Mouse (Mus musculus) midbrain, embryonic 13.5 days (tissue): ENCODE data around the gene Ccn6. TPM values are rescaled to one million over a fixed set of nuclear protein-coding genes. Genes with fewer than 3 reads are reported as not detected.
"Not testable (repeated sequence)": the region's sequence is repeated elsewhere in the genome, so short reads cannot be mapped to it uniquely, and the experiment has no call there.

Source experiments
- ATAC-seq: fragments of 200-750 bp; cut with Nextera tagmentation; 2 replicates; pipeline ENCODE4 v1.8.0; 2017; ENCODE audit warnings: mild to moderate bottlenecking, moderate TSS enrichment, moderate library complexity
- H3K27ac ChIP-seq: fragments of 300-500 bp; sonication (generic); 2 replicates; pipeline ENCODE4 v1.5.1; 2015; ENCODE audit warnings: inconsistent platforms, mild to moderate bottlenecking, moderate library complexity
- H3K27me3 ChIP-seq: fragments of 300-500 bp; sonication (generic); 2 replicates; pipeline ENCODE4 v1.6.1; 2015; ENCODE audit warnings: mild to moderate bottlenecking, inconsistent platforms
- H3K36me3 ChIP-seq: fragments of 300-500 bp; sonication (generic); 2 replicates; pipeline ENCODE4 v1.6.1; 2015; ENCODE audit warnings: mild to moderate bottlenecking, inconsistent platforms
- H3K4me1 ChIP-seq: fragments of 300-500 bp; sonication (generic); replicated peaks from 2 replicates; pipeline ENCODE4 v1.6.1; 2015; ENCODE audit warnings: inconsistent platforms
- H3K4me2 ChIP-seq: fragments of 300-500 bp; sonication (generic); replicated peaks from 2 replicates; pipeline ENCODE4 v1.6.1; 2015; ENCODE audit warnings: moderate library complexity, mild to moderate bottlenecking, inconsistent platforms
- H3K4me3 ChIP-seq: fragments of 300-500 bp; sonication (generic); replicated peaks from 2 replicates; pipeline ENCODE4 v1.5.1; 2015; ENCODE audit warnings: mild to moderate bottlenecking, inconsistent platforms
- H3K9ac ChIP-seq: fragments of 300-500 bp; sonication (generic); replicated peaks from 2 replicates; pipeline ENCODE4 v1.6.1; 2015; ENCODE audit warnings: mild to moderate bottlenecking, inconsistent platforms
- H3K9me3 ChIP-seq: fragments of 300-500 bp; sonication (generic); 2 replicates; pipeline ENCODE4 v1.6.1; 2016; ENCODE audit warnings: mild to moderate bottlenecking, inconsistent platforms
- WGBS: fragments of 180-500 bp; shearing (Covaris S2); methylation state at CpG from one replicate; pipeline ENCODE4 v1.1.7; 2015; 5-methylcytosine and 5-hydroxymethylcytosine counted together
- polyA plus RNA-seq: library from polyadenylated mRNA; unstranded; fragments of >200 nt; fragmentation: Nextera tagmentation; extraction: Ambion mirVana; gene quantifications from 2 replicates; pipeline ENCODE4 v1.2.1, GENCODE M21; 2015

The Ccn6 gene
- 0.32 and 0.53 TPM in 2 replicates for polyA plus RNA-seq

GRCm38 (mm10) chr10:39163694-39164093 is at the start of gene Ccn6:
Gene Ccn6 (minus strand): TSS chr10:39163794.
- no peaks in the 10 kb centered on the region for H3K9me3 ChIP-seq
- no peak for ATAC-seq
- H3K4me3 ChIP-seq = no peak within 1 kb of the TSS
- H3K36me3 ChIP-seq = no peaks in the 10 kb centered on the region
- 88% methylated on average over 10 of the region's 10 CpGs for WGBS
- no peak within 1 kb of the TSS for H3K27ac ChIP-seq
- peaks cover 2% of the 10 kb centered on the region; the same call in 1 of the 2 replicates for H3K27me3 ChIP-seq
- no peak within 1 kb of the TSS for H3K4me2 ChIP-seq
- peaks cover 26% of the 10 kb centered on the region for H3K4me1 ChIP-seq
- H3K9ac ChIP-seq = no peak within 1 kb of the TSS

GRCm38 (mm10) chr10:39210031-39210430 is 46.4 kb upstream of the Ccn6 start:
- Histone ChIP-seq H3K4me1 (peaks cover 22% of the 10 kb centered on the region), H3K4me2 (no peak overlapping the region), H3K27ac (peak overlapping the region; percentile 88), H3K9ac (no peak overlapping the region), H3K9me3 (no peaks in the 10 kb centered on the region; the same call in 1 of the 2 replicates), H3K36me3 (no peaks in the 10 kb centered on the region), H3K27me3 (no peaks in the 10 kb centered on the region), H3K4me3 (no peak overlapping the region)
- peak; percentile 68 for ATAC-seq

- H3K9ac ChIP-seq = no peak overlapping the region
- H3K4me3 ChIP-seq = no peak overlapping the region
- H3K36me3 ChIP-seq = no peaks in the 10 kb centered on the region
- peak; percentile 94 for ATAC-seq
- H3K9me3 ChIP-seq = peaks cover 2% of the 10 kb centered on the region; the same call in 1 of the 2 replicates
- 20% methylated on average over 10 of the region's 10 CpGs for WGBS
- H3K27ac ChIP-seq = peak overlapping the region; percentile 88
- H3K4me1 ChIP-seq = peaks cover 22% of the 10 kb centered on the region
- peak overlapping the region; percentile 11; the same call in 1 of the 2 replicates for H3K4me2 ChIP-seq
- H3K27me3 ChIP-seq = no peaks in the 10 kb centered on the region
These were observed 45.8 kb upstream of the Ccn6 start for GRCm38 (mm10) chr10:39209161-39210025.

- H3K36me3 ChIP-seq = no peaks in the 10 kb centered on the region
- H3K9me3 ChIP-seq = peaks cover 7% of the 10 kb centered on the region; the same call in 1 of the 2 replicates
- no peak overlapping the region for H3K4me3 ChIP-seq
- peaks cover 22% of the 10 kb centered on the region for H3K4me1 ChIP-seq
- peak overlapping the region; percentile 88 for H3K27ac ChIP-seq
- no peaks in the 10 kb centered on the region for H3K27me3 ChIP-seq
- no peak overlapping the region for H3K9ac ChIP-seq
- 67% methylated on average over 4 of the region's 4 CpGs for WGBS
- no peak overlapping the region for H3K4me2 ChIP-seq
- no peak for ATAC-seq
These were observed 45.1 kb upstream of the Ccn6 start for GRCm38 (mm10) chr10:39208712-39209111.

GRCm38 (mm10) chr10:39207310-39207855 is 43.8 kb upstream of the Ccn6 start:
- Histone ChIP-seq H3K27ac (no peak overlapping the region), H3K9me3 (peaks cover 7% of the 10 kb centered on the region; the same call in 1 of the 2 replicates), H3K4me1 (peaks cover 22% of the 10 kb centered on the region), H3K27me3 (no peaks in the 10 kb centered on the region), H3K9ac (no peak overlapping the region), H3K36me3 (no peaks in the 10 kb centered on the region), H3K4me2 (no peak overlapping the region), H3K4me3 (no peak overlapping the region)
- no peak for ATAC-seq
- WGBS = 86% methylated on average over 3 of the region's 3 CpGs

GRCm38 (mm10) chr10:39202490-39202889 is 38.9 kb upstream of the Ccn6 start:
- no peak overlapping the region for H3K27ac ChIP-seq
- no peak overlapping the region for H3K9ac ChIP-seq
- 76% methylated on average over 4 of the region's 4 CpGs for WGBS
- H3K4me2 ChIP-seq = no peak overlapping the region
- H3K4me1 ChIP-seq = no peaks in the 10 kb centered on the region
- H3K4me3 ChIP-seq = no peak overlapping the region
- H3K9me3 ChIP-seq = peaks cover 7% of the 10 kb centered on the region; the same call in 1 of the 2 replicates
- no peak for ATAC-seq
- H3K27me3 ChIP-seq = no peaks in the 10 kb centered on the region
- no peaks in the 10 kb centered on the region for H3K36me3 ChIP-seq

GRCm38 (mm10) chr10:39198216-39198615 is 34.6 kb upstream of the Ccn6 start:
- H3K4me2 ChIP-seq, H3K36me3 ChIP-seq, H3K9ac ChIP-seq, H3K4me3 ChIP-seq, H3K9me3 ChIP-seq, H3K27me3 ChIP-seq, H3K27ac ChIP-seq, ATAC-seq, H3K4me1 ChIP-seq: not testable (repeated sequence)
- WGBS = 90% methylated on average over 11 of the region's 11 CpGs

- Histone ChIP-seq H3K27ac (no peak overlapping the region), H3K36me3 (no peaks in the 10 kb centered on the region), H3K27me3 (no peaks in the 10 kb centered on the region), H3K9me3 (no peaks in the 10 kb centered on the region), H3K4me3 (no peak overlapping the region), H3K9ac (no peak overlapping the region), H3K4me1 (no peaks in the 10 kb centered on the region), H3K4me2 (no peak overlapping the region)
- 94% methylated on average over 3 of the region's 3 CpGs for WGBS
- no peak for ATAC-seq
These were observed 29.1 kb upstream of the Ccn6 start for GRCm38 (mm10) chr10:39192673-39193072.

- H3K36me3 ChIP-seq = no peaks in the 10 kb centered on the region
- no peak overlapping the region for H3K27ac ChIP-seq
- peaks cover 4% of the 10 kb centered on the region; the same call in 1 of the 2 replicates for H3K4me1 ChIP-seq
- WGBS = 82% methylated on average over 4 of the region's 4 CpGs
- H3K4me2 ChIP-seq = no peak overlapping the region
- no peak overlapping the region for H3K4me3 ChIP-seq
- H3K9ac ChIP-seq = no peak overlapping the region
- no peak for ATAC-seq
- no peaks in the 10 kb centered on the region for H3K27me3 ChIP-seq
- no peaks in the 10 kb centered on the region for H3K9me3 ChIP-seq
These were observed 21.9 kb upstream of the Ccn6 start for GRCm38 (mm10) chr10:39185545-39185906.

GRCm38 (mm10) chr10:39184864-39185544 is 21.4 kb upstream of the Ccn6 start:
- 83% methylated on average over 8 of the region's 8 CpGs for WGBS
- Histone ChIP-seq H3K4me2 (no peak overlapping the region), H3K36me3 (no peaks in the 10 kb centered on the region), H3K9me3 (no peaks in the 10 kb centered on the region), H3K27ac (no peak overlapping the region), H3K4me3 (no peak overlapping the region), H3K9ac (no peak overlapping the region), H3K27me3 (no peaks in the 10 kb centered on the region), H3K4me1 (peaks cover 4% of the 10 kb centered on the region; the same call in 1 of the 2 replicates)
- no peak for ATAC-seq

GRCm38 (mm10) chr10:39176981-39177380 is 13.4 kb upstream of the Ccn6 start:
- Histone ChIP-seq H3K36me3 (no peaks in the 10 kb centered on the region), H3K4me3 (no peak overlapping the region), H3K9me3 (peaks cover 4% of the 10 kb centered on the region), H3K27ac (no peak overlapping the region), H3K4me2 (no peak overlapping the region), H3K4me1 (peaks cover 17% of the 10 kb centered on the region), H3K9ac (no peak overlapping the region), H3K27me3 (no peaks in the 10 kb centered on the region)
- ATAC-seq = no peak
- 91% methylated on average over 5 of the region's 5 CpGs for WGBS

- 46% methylated on average over 13 of the region's 13 CpGs for WGBS
- H3K27ac ChIP-seq = peak overlapping the region; percentile 96
- H3K4me1 ChIP-seq = peaks cover 30% of the 10 kb centered on the region
- no peak for ATAC-seq
- peaks cover 4% of the 10 kb centered on the region; the same call in 1 of the 2 replicates for H3K27me3 ChIP-seq
- H3K36me3 ChIP-seq = no peaks in the 10 kb centered on the region
- no peak overlapping the region for H3K4me3 ChIP-seq
- no peak overlapping the region for H3K4me2 ChIP-seq
- H3K9me3 ChIP-seq = peaks cover 1% of the 10 kb centered on the region; the same call in 1 of the 2 replicates
- no peak overlapping the region for H3K9ac ChIP-seq
These were observed 9.5 kb upstream of the Ccn6 start for GRCm38 (mm10) chr10:39173077-39173476.
